Mouse (Mus musculus) neural tube, embryonic 14.5 days (tissue): ENCODE measurements around the gene Aff3. TPM values are rescaled to one million over a fixed set of nuclear protein-coding genes. Genes with fewer than 3 reads are reported as not detected.

ENCODE experiments used
- ATAC-seq: fragments of 200-750 bp; cut with Nextera tagmentation; 2 replicates; pipeline ENCODE4 v1.8.0; 2017; ENCODE audit warnings: low read depth, mild to moderate bottlenecking, moderate TSS enrichment, moderate library complexity
- H3K27ac ChIP-seq: fragments of 300-500 bp; sonication (generic); 2 replicates; pipeline ENCODE4 v1.5.1; 2014; ENCODE audit warnings: low read depth, mild to moderate bottlenecking, control low read depth, low read length, moderate library complexity, mixed read lengths
- H3K27me3 ChIP-seq: fragments of 300-500 bp; sonication (generic); 2 replicates; pipeline ENCODE4 v1.6.1; 2014; ENCODE audit warnings: low read length; ENCODE audit not compliant: control insufficient read depth, insufficient read depth
- H3K36me3 ChIP-seq: fragments of 300-500 bp; sonication (generic); 2 replicates; pipeline ENCODE4 v1.6.1; 2014; ENCODE audit warnings: low read length, mixed read lengths; ENCODE audit not compliant: control insufficient read depth, insufficient read depth
- H3K4me1 ChIP-seq: fragments of 300-500 bp; sonication (generic); 2 replicates; pipeline ENCODE4 v1.6.1; 2014; ENCODE audit warnings: low read length; ENCODE audit not compliant: control insufficient read depth, insufficient read depth
- H3K4me2 ChIP-seq: fragments of 300-500 bp; sonication (generic); 2 replicates; pipeline ENCODE4 v1.6.1; 2014; ENCODE audit warnings: mild to moderate bottlenecking, low read depth, low read length, control low read depth
- H3K4me3 ChIP-seq: fragments of 300-500 bp; sonication (generic); 2 replicates; pipeline ENCODE4 v1.5.1; 2014; ENCODE audit warnings: low read depth, low read length, control low read depth, mixed read lengths
- H3K9ac ChIP-seq: fragments of 300-500 bp; sonication (generic); replicated peaks from 2 replicates; pipeline ENCODE4 v1.6.1; 2014; ENCODE audit warnings: low read depth, mild to moderate bottlenecking, control low read depth, low read length, mixed read lengths
- H3K9me3 ChIP-seq: fragments of 300-500 bp; sonication (generic); 2 replicates; pipeline ENCODE4 v1.6.1; 2016; ENCODE audit warnings: low read length; ENCODE audit not compliant: control insufficient read depth
- WGBS: fragments of 180-500 bp; shearing (Covaris S2); extraction: QIAGEN DNeasy Blood & Tissue Kit; methylation state at CpG from one replicate; pipeline ENCODE4 v1.1.7; 2014; 5-methylcytosine and 5-hydroxymethylcytosine counted together
- polyA plus RNA-seq: library from polyadenylated mRNA; unstranded; fragments of >200 nt; fragmentation: Nextera tagmentation; extraction: Ambion mirVana; gene quantifications from 2 replicates; pipeline ENCODE4 v1.2.1, GENCODE M21; 2014

The Aff3 gene
- polyA plus RNA-seq, 1 experiment from 2014 or later: 26.6 TPM

- no peak for ATAC-seq
- Histone ChIP-seq H3K4me3 (no peak overlapping the region), H3K27ac (no peak overlapping the region), H3K9ac (no peak overlapping the region), H3K36me3 (peaks cover 29% of the 10 kb centered on the region), H3K9me3 (no peaks in the 10 kb centered on the region), H3K27me3 (no peaks in the 10 kb centered on the region), H3K4me2 (no peak overlapping the region), H3K4me1 (peaks cover 3% of the 10 kb centered on the region; the same call in 1 of the 2 replicates)
- 77% methylated on average over 15 of the region's 15 CpGs for WGBS
Observed at GRCm38 (mm10) chr1:38181020-38181550, 483.7 kb downstream of the Aff3 start.

- Histone ChIP-seq H3K4me2 (no peak overlapping the region), H3K4me1 (no peaks in the 10 kb centered on the region), H3K36me3 (peaks cover 20% of the 10 kb centered on the region), H3K9me3 (no peaks in the 10 kb centered on the region), H3K27ac (no peak overlapping the region), H3K4me3 (no peak overlapping the region), H3K27me3 (no peaks in the 10 kb centered on the region), H3K9ac (no peak overlapping the region)
- 95% methylated on average over 8 of the region's 8 CpGs for WGBS
- no peak for ATAC-seq
Observed at GRCm38 (mm10) chr1:38178929-38179328, 485.8 kb downstream of the Aff3 start.

GRCm38 (mm10) chr1:38176077-38176476 is 488.7 kb downstream of the Aff3 start:
- Histone ChIP-seq H3K27ac (no peak overlapping the region), H3K36me3 (peaks cover 14% of the 10 kb centered on the region), H3K4me2 (no peak overlapping the region), H3K4me3 (no peak overlapping the region), H3K9ac (no peak overlapping the region), H3K27me3 (no peaks in the 10 kb centered on the region), H3K4me1 (no peaks in the 10 kb centered on the region), H3K9me3 (no peaks in the 10 kb centered on the region)
- no peak for ATAC-seq
- 95% methylated on average over 7 of the region's 7 CpGs for WGBS

GRCm38 (mm10) chr1:38171874-38172273 is 492.9 kb downstream of the Aff3 start:
- Histone ChIP-seq H3K4me3 (no peak overlapping the region), H3K36me3 (no peaks in the 10 kb centered on the region), H3K9ac (no peak overlapping the region), H3K9me3 (no peaks in the 10 kb centered on the region), H3K4me2 (no peak overlapping the region), H3K27ac (no peak overlapping the region), H3K4me1 (no peaks in the 10 kb centered on the region), H3K27me3 (no peaks in the 10 kb centered on the region)
- ATAC-seq: no peak
- WGBS: 85% methylated on average over 4 of the region's 4 CpGs

- Histone ChIP-seq H3K4me2 (no peak overlapping the region), H3K27ac (no peak overlapping the region), H3K9me3 (no peaks in the 10 kb centered on the region), H3K36me3 (no peaks in the 10 kb centered on the region), H3K27me3 (no peaks in the 10 kb centered on the region), H3K9ac (no peak overlapping the region), H3K4me3 (no peak overlapping the region), H3K4me1 (no peaks in the 10 kb centered on the region)
- 78% methylated on average over 2 of the region's 2 CpGs for WGBS
- no peak for ATAC-seq
Observed at GRCm38 (mm10) chr1:38165696-38166095, 499.1 kb downstream of the Aff3 start.

- H3K9ac ChIP-seq: no peak overlapping the region
- ATAC-seq: no peak
- H3K4me2 ChIP-seq: no peak overlapping the region
- H3K4me3 ChIP-seq: no peak overlapping the region
- 88% methylated on average over 5 of the region's 5 CpGs for WGBS
- H3K9me3 ChIP-seq: no peaks in the 10 kb centered on the region
- H3K27me3 ChIP-seq: no peaks in the 10 kb centered on the region
- no peaks in the 10 kb centered on the region for H3K4me1 ChIP-seq
- no peak overlapping the region for H3K27ac ChIP-seq
- no peaks in the 10 kb centered on the region for H3K36me3 ChIP-seq
Observed at GRCm38 (mm10) chr1:38150086-38150485, 514.7 kb downstream of the Aff3 start.

- no peak for ATAC-seq
- H3K4me1 ChIP-seq: no peaks in the 10 kb centered on the region
- WGBS: 93% methylated on average over 4 of the region's 4 CpGs
Observed at GRCm38 (mm10) chr1:38146008-38146407, 518.7 kb downstream of the Aff3 start.

GRCm38 (mm10) chr1:38141371-38141770 is 523.4 kb downstream of the Aff3 start:
- WGBS: 85% methylated on average over 1 of the region's 1 CpGs
- H3K9me3 ChIP-seq: no peaks in the 10 kb centered on the region
- no peaks in the 10 kb centered on the region for H3K27me3 ChIP-seq
- H3K4me3 ChIP-seq: no peak overlapping the region
- no peak for ATAC-seq
- no peak overlapping the region for H3K4me2 ChIP-seq
- no peaks in the 10 kb centered on the region for H3K36me3 ChIP-seq
- no peak overlapping the region for H3K9ac ChIP-seq
- H3K4me1 ChIP-seq: no peaks in the 10 kb centered on the region
- H3K27ac ChIP-seq: no peak overlapping the region

More at GRCm38 (mm10) chr1:38146008-38146407, 518.7 kb downstream of the Aff3 start:
- Histone ChIP-seq H3K4me2 (no peak overlapping the region), H3K9ac (no peak overlapping the region), H3K4me3 (no peak overlapping the region), H3K9me3 (no peaks in the 10 kb centered on the region), H3K27ac (no peak overlapping the region), H3K36me3 (no peaks in the 10 kb centered on the region), H3K27me3 (no peaks in the 10 kb centered on the region)

GRCm38 (mm10) chr1:38140911-38141310 is 523.8 kb downstream of the Aff3 start:
- Histone ChIP-seq H3K27ac (no peak overlapping the region), H3K9me3 (no peaks in the 10 kb centered on the region), H3K27me3 (no peaks in the 10 kb centered on the region), H3K9ac (no peak overlapping the region), H3K4me3 (no peak overlapping the region), H3K4me1 (no peaks in the 10 kb centered on the region), H3K4me2 (no peak overlapping the region), H3K36me3 (no peaks in the 10 kb centered on the region)
- ATAC-seq: no peak
- 83% methylated on average over 2 of the region's 2 CpGs for WGBS
